Mouse (Mus musculus) liver, embryonic 15.5 days (tissue): ENCODE measurements around the gene Fmnl3. TPM values are rescaled to one million over a fixed set of nuclear protein-coding genes. Genes with fewer than 3 reads are reported as not detected.

Source experiments
- ATAC-seq: fragments of 200-750 bp; cut with Nextera tagmentation; 2 replicates; pipeline ENCODE4 v1.8.0; 2017; ENCODE audit warnings: moderate number of reproducible peaks, mild to moderate bottlenecking, moderate library complexity; ENCODE audit not compliant: insufficient read depth
- H3K27ac ChIP-seq: fragments of 300-500 bp; sonication (generic); replicated peaks from 2 replicates; pipeline ENCODE4 v1.5.1; 2015; ENCODE audit warnings: mild to moderate bottlenecking, inconsistent platforms
- H3K27me3 ChIP-seq: fragments of 300-500 bp; sonication (generic); 2 replicates; pipeline ENCODE4 v1.6.1; 2015; ENCODE audit warnings: mild to moderate bottlenecking, inconsistent platforms
- H3K36me3 ChIP-seq: fragments of 300-500 bp; sonication (generic); replicated peaks from 2 replicates; pipeline ENCODE4 v1.6.1; 2015; ENCODE audit warnings: moderate library complexity, mild to moderate bottlenecking, inconsistent platforms
- H3K4me1 ChIP-seq: fragments of 300-500 bp; sonication (generic); replicated peaks from 2 replicates; pipeline ENCODE4 v1.6.1; 2015; ENCODE audit warnings: inconsistent platforms
- H3K4me2 ChIP-seq: fragments of 300-500 bp; sonication (generic); 2 replicates; pipeline ENCODE4 v1.6.1; 2015; ENCODE audit warnings: moderate library complexity, mild to moderate bottlenecking, inconsistent platforms
- H3K4me3 ChIP-seq: fragments of 300-500 bp; sonication (generic); replicated peaks from 2 replicates; pipeline ENCODE4 v1.5.1; 2015; ENCODE audit warnings: mild to moderate bottlenecking, inconsistent platforms
- H3K9ac ChIP-seq: fragments of 300-500 bp; sonication (generic); 2 replicates; pipeline ENCODE4 v1.6.1; 2015; ENCODE audit warnings: moderate library complexity, mild to moderate bottlenecking, inconsistent platforms
- H3K9me3 ChIP-seq: fragments of 300-500 bp; sonication (generic); replicated peaks from 2 replicates; pipeline ENCODE4 v1.6.1; 2016; ENCODE audit warnings: inconsistent platforms
- WGBS: fragments of 180-500 bp; shearing (Covaris S2); methylation state at CpG from one replicate; pipeline ENCODE4 v1.1.7; 2015; ENCODE audit warnings: mixed read lengths; ENCODE audit not compliant: insufficient replicate concordance; 5-methylcytosine and 5-hydroxymethylcytosine counted together
- polyA plus RNA-seq: library from polyadenylated mRNA; unstranded; fragments of >200 nt; fragmentation: Nextera tagmentation; extraction: Ambion mirVana; gene quantifications from 2 replicates; pipeline ENCODE4 v1.2.1, GENCODE M21; 2015

Fmnl3 gene
- polyA plus RNA-seq = 3.5 and 3.8 TPM in 2 replicates

DNA sequence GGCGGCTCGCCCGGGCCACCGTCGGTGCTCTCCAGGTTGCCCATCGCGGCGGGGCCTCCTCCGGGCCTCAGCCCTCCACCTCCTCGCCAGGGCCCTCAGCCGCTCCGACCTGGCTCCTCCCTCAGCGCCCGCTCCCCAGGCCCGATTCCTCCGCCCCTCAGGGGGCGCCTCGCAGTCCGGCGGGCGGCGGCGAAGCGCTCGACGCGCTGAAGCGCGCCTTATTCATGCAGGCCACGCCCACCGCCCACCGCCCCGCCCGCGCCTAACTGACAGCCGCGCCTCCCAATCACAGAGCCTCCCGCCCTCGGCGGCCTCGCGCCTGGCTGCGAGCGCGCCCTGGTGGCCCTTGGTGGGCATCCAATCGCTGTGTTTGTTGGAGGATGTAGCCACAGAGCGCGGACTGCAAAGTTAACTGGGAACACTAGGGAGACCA, at the start of gene Fmnl3:
TSS of gene Fmnl3 (minus strand) at position 224 of the 433 bp plus-strand sequence.
- under 1% methylated on average over 48 of the region's 48 CpGs for WGBS
- Histone ChIP-seq H3K9ac (peak within 1 kb of the TSS; percentile 56), H3K9me3 (no peaks in the 10 kb centered on the region), H3K4me1 (peaks cover 25% of the 10 kb centered on the region), H3K4me2 (peak within 1 kb of the TSS; percentile 70), H3K4me3 (peak within 1 kb of the TSS; percentile 61), H3K27me3 (peaks cover 47% of the 10 kb centered on the region), H3K27ac (no peak within 1 kb of the TSS; the same call in 1 of the 2 replicates), H3K36me3 (no peaks in the 10 kb centered on the region)
- ATAC-seq = peak; percentile 80

- Histone ChIP-seq H3K27me3 (no peaks in the 10 kb centered on the region), H3K27ac (no peak overlapping the region), H3K4me3 (no peak overlapping the region), H3K9ac (no peak overlapping the region), H3K4me1 (peaks cover 23% of the 10 kb centered on the region), H3K36me3 (no peaks in the 10 kb centered on the region), H3K4me2 (no peak overlapping the region), H3K9me3 (no peaks in the 10 kb centered on the region)
- 25% methylated on average over 17 of the region's 17 CpGs for WGBS
- no peak for ATAC-seq
These were observed 47.5 kb upstream of the Fmnl3 start for GRCm38 (mm10) chr15:99417692-99418271.

DNA sequence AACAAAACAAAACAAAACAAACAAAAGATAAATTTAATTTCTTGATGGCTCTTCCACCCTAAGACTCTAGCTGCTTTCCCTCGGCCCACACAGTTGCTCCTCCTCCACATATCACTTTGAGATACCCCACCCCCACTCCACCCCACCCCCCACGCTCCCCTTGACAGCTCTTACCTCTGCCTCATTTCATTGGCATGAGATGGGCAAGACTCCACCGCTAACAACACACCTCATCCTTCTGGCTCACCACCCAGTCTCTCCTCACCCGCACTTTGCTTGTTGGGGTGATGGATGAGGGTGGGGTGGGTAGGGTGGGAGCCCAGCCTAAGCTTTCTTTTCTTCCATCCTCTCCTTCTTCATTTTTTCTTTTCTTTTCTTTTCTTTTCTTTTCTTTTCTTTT, 46.7 kb upstream of the Fmnl3 start:
- H3K4me2 ChIP-seq = peak overlapping the region; percentile 25
- H3K4me1 ChIP-seq = peaks cover 23% of the 10 kb centered on the region
- no peak for ATAC-seq
- no peaks in the 10 kb centered on the region for H3K36me3 ChIP-seq
- H3K27me3 ChIP-seq = no peaks in the 10 kb centered on the region
- no peak overlapping the region for H3K4me3 ChIP-seq
- H3K9ac ChIP-seq = no peak overlapping the region; the same call in 1 of the 2 replicates
- H3K9me3 ChIP-seq = no peaks in the 10 kb centered on the region
- WGBS = 25% methylated on average over 4 of the region's 4 CpGs
- H3K27ac ChIP-seq = no peak overlapping the region

DNA sequence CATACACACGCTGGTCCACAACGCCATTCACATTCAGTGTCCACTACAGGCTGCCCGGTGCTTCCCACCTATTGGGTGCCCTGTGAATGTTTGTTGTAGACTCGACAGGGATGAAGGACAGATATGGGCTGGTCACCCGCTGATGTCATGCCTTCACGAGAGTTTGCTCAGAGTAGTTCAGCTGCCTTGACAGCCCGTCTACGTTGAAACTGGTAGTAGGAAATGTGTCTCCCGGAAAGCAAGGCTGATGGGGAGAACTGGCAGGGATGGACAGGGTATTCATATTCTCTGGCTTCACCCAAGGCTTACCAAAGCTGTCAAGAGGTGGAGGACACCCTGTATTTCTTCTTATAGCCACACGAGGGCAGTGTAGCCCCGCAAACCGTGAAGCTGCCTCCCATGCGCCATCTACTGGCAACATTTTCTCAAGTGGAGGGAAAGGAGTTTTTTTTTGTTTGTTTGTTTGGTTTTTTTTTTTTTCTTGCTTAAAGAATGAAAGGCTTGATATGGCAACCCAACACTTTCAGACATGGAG, 46.1 kb upstream of the Fmnl3 start:
- Histone ChIP-seq H3K4me2 (peak overlapping the region; percentile 44), H3K4me3 (no peak overlapping the region), H3K27ac (no peak overlapping the region), H3K4me1 (peaks cover 23% of the 10 kb centered on the region), H3K36me3 (no peaks in the 10 kb centered on the region), H3K27me3 (no peaks in the 10 kb centered on the region), H3K9me3 (no peaks in the 10 kb centered on the region), H3K9ac (no peak overlapping the region; the same call in 1 of the 2 replicates)
- WGBS = 11% methylated on average over 13 of the region's 13 CpGs
- ATAC-seq = peak; percentile 23; the same call in 1 of the 2 replicates

DNA sequence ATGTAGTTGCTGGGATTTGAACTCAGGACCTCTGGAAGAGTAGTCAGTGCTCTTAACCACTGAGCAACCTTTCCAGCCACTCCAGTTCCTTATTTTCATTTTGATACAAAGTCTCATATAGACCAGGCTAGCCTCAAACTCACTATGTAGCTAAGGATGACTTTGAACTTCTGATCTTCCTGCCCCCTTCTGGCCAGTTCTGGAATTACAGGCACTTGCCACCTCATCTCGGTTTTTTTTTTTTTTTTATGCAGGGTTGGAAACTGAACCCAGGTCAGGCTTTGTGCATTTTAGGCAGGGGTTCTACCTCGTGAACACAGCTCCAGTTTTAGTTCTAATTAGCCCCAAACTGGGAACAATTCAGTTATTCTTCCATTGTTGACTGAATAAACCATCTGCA, 45.5 kb upstream of the Fmnl3 start:
- peaks cover 17% of the 10 kb centered on the region for H3K4me1 ChIP-seq
- H3K27ac ChIP-seq = no peak overlapping the region
- peak overlapping the region; percentile 44 for H3K4me2 ChIP-seq
- H3K9me3 ChIP-seq = no peaks in the 10 kb centered on the region
- H3K4me3 ChIP-seq = no peak overlapping the region
- peaks cover 3% of the 10 kb centered on the region; the same call in 1 of the 2 replicates for H3K36me3 ChIP-seq
- H3K27me3 ChIP-seq = no peaks in the 10 kb centered on the region
- no peak overlapping the region for H3K9ac ChIP-seq
- 6% methylated on average over 2 of the region's 2 CpGs for WGBS
- ATAC-seq = no peak

DNA sequence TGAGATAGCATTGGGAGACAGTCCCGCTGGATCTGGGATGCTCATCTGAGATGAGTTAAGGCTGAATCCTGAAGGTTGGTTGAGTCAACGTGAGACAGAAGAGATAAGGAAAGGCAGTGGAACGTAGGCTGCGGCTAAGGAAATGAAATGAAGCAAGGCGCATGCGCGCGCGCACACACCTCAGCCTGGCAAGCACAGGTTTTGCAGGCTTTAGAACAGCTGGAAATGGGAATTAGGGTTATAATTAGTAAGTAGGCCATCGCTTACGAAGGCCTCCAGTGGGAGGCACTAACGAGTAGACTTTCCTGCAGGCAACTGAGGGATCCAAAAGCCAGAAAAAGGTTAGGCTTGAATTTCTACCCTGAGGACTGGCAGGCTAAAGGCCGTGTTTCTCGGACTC, 41.5 kb upstream of the Fmnl3 start:
- 61% methylated on average over 14 of the region's 14 CpGs for WGBS
- Histone ChIP-seq H3K4me1 (peaks cover 8% of the 10 kb centered on the region), H3K27me3 (no peaks in the 10 kb centered on the region), H3K27ac (no peak overlapping the region), H3K4me2 (no peak overlapping the region), H3K36me3 (peaks cover 44% of the 10 kb centered on the region), H3K9me3 (no peaks in the 10 kb centered on the region), H3K9ac (no peak overlapping the region), H3K4me3 (no peak overlapping the region)
- no peak for ATAC-seq

- Histone ChIP-seq H3K27ac (no peak overlapping the region), H3K27me3 (no peaks in the 10 kb centered on the region), H3K9me3 (no peaks in the 10 kb centered on the region), H3K36me3 (peaks cover 73% of the 10 kb centered on the region), H3K4me3 (no peak overlapping the region), H3K4me2 (no peak overlapping the region), H3K4me1 (peaks cover 4% of the 10 kb centered on the region; the same call in 1 of the 2 replicates), H3K9ac (no peak overlapping the region)
- no peak for ATAC-seq
- WGBS = 85% methylated on average over 9 of the region's 9 CpGs
These were observed 38.6 kb upstream of the Fmnl3 start for GRCm38 (mm10) chr15:99408845-99409244.

DNA sequence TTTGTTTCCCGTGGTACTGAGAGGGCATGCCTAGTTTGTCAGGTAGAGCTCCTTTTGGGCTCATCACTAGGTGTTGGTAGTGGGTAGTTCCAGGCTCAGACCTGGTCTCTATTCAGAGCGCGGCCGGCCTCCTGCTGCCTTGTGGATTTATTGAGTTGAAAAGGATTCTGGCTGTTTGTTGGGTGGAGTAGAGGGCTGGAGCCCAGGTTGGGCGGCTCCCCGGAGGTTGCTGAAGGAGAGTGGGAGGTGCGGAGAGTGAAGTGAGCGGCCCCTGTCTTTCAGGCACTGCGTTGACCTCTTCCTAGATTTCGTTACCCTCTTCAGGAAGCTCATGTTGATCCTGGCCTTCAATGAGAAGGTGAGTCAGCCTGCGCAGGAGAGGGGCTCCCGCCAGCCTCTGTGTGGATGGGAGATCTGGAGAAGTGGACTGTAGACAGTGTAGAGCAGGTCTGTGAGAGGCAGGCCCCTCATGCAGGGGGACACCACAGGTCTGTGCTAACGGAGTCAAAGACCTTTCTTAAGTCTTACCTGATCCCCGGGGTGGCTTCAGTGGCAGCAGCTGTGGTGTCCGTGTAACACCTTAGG, 36.8 kb upstream of the Fmnl3 start:
- H3K27ac ChIP-seq = no peak overlapping the region
- no peak overlapping the region for H3K9ac ChIP-seq
- ATAC-seq = no peak
- H3K9me3 ChIP-seq = no peaks in the 10 kb centered on the region
- H3K4me3 ChIP-seq = no peak overlapping the region
- peaks cover 18% of the 10 kb centered on the region for H3K4me1 ChIP-seq
- WGBS = 91% methylated on average over 15 of the region's 15 CpGs
- H3K4me2 ChIP-seq = no peak overlapping the region
- no peaks in the 10 kb centered on the region for H3K27me3 ChIP-seq
- H3K36me3 ChIP-seq = peaks cover 90% of the 10 kb centered on the region

GRCm38 (mm10) chr15:99405150-99405549, 34.9 kb upstream of the Fmnl3 start:
- peaks cover 33% of the 10 kb centered on the region for H3K4me1 ChIP-seq
- ATAC-seq = no peak
- no peak overlapping the region for H3K4me2 ChIP-seq
- H3K36me3 ChIP-seq = peaks cover 85% of the 10 kb centered on the region
- no peaks in the 10 kb centered on the region for H3K27me3 ChIP-seq
- no peak overlapping the region for H3K9ac ChIP-seq
- H3K27ac ChIP-seq = no peak overlapping the region
- H3K9me3 ChIP-seq = no peaks in the 10 kb centered on the region
- no peak overlapping the region for H3K4me3 ChIP-seq
- WGBS = 80% methylated on average over 9 of the region's 9 CpGs

- Histone ChIP-seq H3K9me3 (no peaks in the 10 kb centered on the region), H3K4me2 (no peak overlapping the region), H3K9ac (no peak overlapping the region), H3K36me3 (peaks cover 78% of the 10 kb centered on the region), H3K27ac (peak overlapping the region; percentile 51; the same call in 1 of the 2 replicates), H3K27me3 (no peaks in the 10 kb centered on the region), H3K4me1 (peaks cover 49% of the 10 kb centered on the region), H3K4me3 (no peak overlapping the region)
- WGBS = 77% methylated on average over 12 of the region's 12 CpGs
- ATAC-seq = no peak
These were observed 33.0 kb upstream of the Fmnl3 start for GRCm38 (mm10) chr15:99403159-99403889.

DNA sequence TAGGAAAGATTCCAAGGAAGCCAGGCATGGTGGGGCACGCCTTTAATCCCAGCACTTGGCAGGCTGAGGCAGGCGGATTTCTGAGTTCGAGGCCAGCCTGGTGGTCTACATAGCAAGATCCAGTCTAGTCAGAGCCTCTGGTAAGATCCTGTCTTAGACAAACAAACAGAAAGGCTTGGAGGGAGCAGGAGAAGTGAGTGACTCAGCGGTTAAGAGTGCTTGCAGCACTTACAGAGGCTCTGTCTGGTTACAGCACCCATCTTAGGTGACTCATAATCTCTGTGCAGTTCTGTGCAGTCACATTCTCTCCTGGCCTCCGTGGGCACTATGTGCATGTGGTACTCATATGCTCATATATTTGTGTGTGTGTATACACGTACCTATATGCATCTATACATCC, 30.3 kb upstream of the Fmnl3 start:
- no peak overlapping the region for H3K4me2 ChIP-seq

More for the DNA sequence above, 30.3 kb upstream of the Fmnl3 start:
- no peak for ATAC-seq
- Histone ChIP-seq H3K9ac (no peak overlapping the region), H3K9me3 (no peaks in the 10 kb centered on the region), H3K4me1 (peaks cover 77% of the 10 kb centered on the region), H3K4me3 (no peak overlapping the region), H3K27ac (no peak overlapping the region), H3K36me3 (peaks cover 51% of the 10 kb centered on the region), H3K27me3 (no peaks in the 10 kb centered on the region)
- WGBS = 68% methylated on average over 6 of the region's 6 CpGs
